Mouse (Mus musculus) heart, postnatal 36 days (tissue): ENCODE results near the gene P4ha1. TPM values are rescaled to one million over a fixed set of nuclear protein-coding genes. Genes with fewer than 3 reads are reported as not detected.
"Not testable (repeated sequence)": the region's sequence is repeated elsewhere in the genome, so short reads cannot be mapped to it uniquely, and the experiment has no call there.

Experiments
- DNase-seq, 2 experiments: peaks; one replicate each; pipeline ENCODE4 v3.0.0; 2021 to 2022
- intact Hi-C: fragments of 180-260 bp; cut with DNase I; formaldehyde crosslinking; loops from one replicate; pipeline ENCODE4 v1.15.1; 2025
- total RNA-seq, 2 experiments: library from RNA; stranded (reverse); gene quantifications; 2 replicates each; pipeline ENCODE4 v1.2.3; 2021

P4ha1 gene
- total RNA-seq, 2 experiments from 2014 or later, result 31.3 to 51.2 TPM

DNA sequence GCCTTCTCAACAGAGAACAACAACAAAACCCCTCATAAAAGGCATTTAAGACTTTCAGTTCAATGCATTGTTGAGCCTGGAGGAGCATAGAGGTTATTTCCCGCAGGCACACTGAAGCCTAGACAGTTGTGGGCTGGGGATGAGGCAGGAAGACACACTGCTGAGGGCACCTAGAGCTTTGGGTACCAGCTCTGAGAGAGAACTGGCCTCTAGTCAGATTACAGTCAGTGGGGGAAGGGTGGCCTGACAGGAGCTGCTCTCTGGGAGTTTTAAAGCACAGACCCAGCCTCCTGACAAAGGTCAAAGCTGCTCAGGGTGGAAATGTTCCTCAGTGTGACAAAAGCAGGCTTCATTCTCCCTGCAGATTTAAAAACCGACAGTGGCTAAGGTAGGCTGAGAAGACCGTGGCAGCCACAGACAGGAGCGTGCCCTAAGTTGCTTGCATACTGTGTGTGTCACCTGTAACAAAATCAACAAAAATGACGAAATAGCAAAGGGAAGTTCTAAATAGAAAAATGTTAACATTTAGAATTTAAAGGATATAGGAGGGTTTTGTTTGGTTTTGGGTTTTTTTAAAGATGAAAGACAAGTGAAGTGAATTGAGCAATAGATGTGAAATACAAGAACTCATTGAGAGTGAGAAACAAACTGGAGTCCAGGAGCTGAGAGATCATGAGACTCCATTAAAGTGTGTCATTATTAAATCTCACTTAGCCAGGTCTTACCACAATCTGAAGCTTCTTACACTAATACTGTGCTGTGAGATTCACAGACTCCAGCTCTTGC, 42.9 kb downstream of the P4ha1 start:
- intact Hi-C loops, result no loop called here

DNA sequence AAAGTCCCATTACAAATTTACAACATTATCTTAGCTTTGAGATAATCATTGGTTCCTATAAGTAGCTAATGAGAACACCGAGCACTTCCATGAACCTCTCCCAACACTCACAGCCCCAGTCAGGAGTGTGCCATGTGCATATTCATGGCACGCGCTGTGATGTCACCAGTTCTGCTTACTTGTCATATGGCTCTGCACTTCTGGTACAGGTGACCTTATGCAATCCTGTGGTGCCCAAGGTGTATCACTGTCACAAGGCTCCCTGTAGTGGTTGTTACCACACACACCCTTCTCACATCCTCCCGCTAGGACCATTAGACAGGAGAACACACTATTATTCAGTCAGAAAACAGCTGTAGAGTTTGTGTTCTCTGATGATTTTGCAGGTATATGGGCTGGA, 43.6 kb downstream of the P4ha1 start:
- no peak for DNase-seq
- intact Hi-C loops, result no loop called here

More for the DNA sequence above, 42.9 kb downstream of the P4ha1 start:
- DNase-seq, result no peak

DNA sequence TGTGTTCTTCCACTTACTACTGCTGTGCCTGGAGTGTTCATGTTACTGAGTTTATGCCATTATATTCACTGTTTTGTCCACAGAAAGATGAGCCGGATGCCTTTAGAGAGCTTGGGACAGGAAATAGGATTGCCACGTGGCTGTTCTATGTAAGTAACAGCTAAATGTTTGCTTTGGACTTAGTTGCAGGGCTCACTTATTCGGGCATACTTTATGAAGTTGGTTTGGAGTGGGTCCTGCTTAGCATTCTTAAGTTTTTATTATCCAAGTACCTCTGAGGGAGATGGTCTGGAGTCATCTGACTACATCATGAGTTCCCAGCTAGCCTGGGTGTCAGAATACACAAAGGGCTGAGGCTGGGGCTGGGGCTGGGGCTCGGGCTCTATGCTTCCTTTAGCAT, 44.1 kb downstream of the P4ha1 start:
- DNase-seq, result no peak
- intact Hi-C loops, result no loop called here

DNA sequence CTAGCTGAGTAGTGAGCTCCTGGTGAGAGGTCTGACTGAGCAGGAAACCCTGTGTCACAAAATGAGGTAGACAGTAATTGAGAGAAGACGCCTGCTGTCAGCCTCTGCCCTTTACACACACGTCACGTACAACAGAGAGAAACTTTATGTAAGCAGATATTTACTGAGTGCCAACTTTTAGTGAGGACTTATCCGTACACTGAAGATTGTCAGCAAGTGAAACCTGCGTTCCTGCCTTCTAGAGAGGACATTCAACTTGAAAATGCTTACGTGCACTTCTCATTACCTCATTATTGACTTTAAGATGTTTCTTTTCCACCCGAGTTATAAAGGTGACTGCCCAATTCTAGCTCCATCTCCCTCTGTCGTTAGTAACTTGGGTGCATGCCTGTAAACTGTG, 45.6 kb downstream of the P4ha1 start:
- intact Hi-C loops, result no loop called here
- no peak for DNase-seq

DNA sequence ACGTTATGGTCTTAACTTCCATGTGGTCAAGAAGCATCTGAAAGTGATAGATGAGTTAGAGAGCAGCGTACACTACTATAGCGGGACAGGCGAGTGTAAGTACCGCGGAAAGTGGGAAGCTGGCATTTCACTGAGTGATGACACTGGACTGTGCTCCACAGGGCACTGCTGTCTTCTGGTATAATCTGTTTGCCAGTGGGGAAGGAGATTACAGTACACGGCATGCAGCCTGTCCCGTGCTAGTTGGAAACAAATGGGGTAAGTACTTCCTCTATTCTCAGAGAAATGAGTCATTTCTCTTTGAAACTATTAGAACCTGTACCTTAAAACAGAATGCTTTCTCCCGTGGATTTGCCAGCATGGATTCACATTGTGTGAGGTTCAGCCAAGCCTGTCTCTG, 46.3 kb downstream of the P4ha1 start:
- intact Hi-C loops, result no loop called here
- DNase-seq, result no peak

DNA sequence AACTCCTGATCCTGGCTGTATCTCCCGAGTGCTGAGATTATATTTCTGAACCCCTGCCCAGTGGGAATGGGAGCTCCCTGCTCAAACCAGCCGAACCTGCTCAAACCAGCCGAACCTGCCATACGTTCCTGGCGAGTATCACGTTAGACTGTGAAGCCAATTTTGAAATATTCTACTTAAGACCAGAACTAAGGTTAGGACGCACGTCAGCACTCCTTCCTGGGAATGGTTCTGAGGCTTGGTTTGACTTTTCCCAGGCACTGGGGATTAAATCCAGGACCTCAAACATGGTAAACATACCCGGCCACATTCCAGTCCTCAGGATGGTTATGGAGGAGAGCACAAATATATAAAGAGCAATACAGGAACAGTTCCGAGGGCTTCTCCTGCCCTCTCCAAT, 54.8 kb downstream of the P4ha1 start:
- DNase-seq, result no peak
- intact Hi-C loops, result loop anchor here (5.0 kb wide), 1 partner anchor 489 kb away; no protein-coding TSS in a partner anchor

DNA sequence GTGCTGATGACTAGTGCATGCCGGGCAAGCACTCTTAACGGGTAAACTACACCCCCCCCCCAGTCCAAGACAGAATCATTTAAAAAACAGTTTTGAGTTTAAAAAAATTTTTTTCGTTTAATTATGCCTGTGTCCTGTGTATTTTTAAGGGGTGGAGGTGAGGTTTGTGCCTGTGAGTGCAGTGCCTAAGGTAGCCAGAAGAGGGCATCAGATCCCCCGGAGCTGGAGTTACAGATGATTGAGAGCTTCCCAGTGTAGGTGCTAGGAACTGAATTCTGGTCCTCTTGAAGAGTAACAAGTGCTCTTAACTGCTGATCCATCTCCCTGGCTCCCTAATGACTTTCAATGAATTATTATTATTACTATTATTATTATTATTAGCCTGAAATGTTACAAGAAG, 55.6 kb downstream of the P4ha1 start:
- intact Hi-C loops, result loop anchor here (5.0 kb wide), 1 partner anchor 489 kb away; no protein-coding TSS in a partner anchor

DNA sequence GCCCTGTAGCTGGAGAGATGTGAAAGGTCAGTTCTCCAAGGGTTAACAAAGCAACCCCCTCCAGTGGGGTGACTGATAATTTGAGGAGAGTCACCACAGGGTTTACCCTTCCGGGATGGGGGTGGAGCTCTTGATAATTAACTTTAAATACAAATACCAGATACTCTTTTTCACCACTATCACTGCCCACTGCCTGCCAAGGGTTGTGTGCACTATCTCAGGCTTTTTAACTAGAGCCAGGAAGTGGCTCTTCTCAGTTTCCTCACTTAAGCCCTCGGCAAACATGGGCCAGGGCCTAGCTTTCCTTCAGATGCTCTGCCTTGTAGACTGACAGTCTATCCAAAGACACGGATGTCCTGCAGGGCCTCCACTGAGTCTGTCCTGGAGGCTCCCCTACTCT, 56.8 kb downstream of the P4ha1 start:
- intact Hi-C loops, result loop anchor here (5.0 kb wide), 1 partner anchor 487 kb away; no protein-coding TSS in a partner anchor
- DNase-seq, result no peak

More for the DNA sequence above, 55.6 kb downstream of the P4ha1 start:
- no peak for DNase-seq

DNA sequence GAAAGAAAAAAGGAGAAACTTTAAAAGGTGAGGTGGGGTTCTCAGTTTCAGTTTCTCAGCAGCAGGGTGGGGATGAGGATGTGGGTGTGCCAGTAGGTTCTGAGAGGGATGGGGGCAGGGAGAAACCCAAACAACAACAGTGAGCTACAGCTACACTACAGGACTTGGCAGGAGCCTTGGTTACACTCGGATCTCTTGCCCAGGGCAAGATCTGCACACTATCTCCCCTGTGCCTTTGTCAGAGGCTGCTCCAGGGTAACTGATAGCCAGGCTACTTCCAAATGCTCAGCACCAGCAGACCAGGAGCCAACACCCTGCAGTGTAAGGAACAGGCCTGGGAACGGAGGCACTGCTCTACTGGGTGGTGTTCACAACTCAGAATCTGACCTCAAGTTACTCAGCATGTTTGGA, 57.3 kb downstream of the P4ha1 start:
- no peak for DNase-seq
- intact Hi-C loops, result no loop called here

DNA sequence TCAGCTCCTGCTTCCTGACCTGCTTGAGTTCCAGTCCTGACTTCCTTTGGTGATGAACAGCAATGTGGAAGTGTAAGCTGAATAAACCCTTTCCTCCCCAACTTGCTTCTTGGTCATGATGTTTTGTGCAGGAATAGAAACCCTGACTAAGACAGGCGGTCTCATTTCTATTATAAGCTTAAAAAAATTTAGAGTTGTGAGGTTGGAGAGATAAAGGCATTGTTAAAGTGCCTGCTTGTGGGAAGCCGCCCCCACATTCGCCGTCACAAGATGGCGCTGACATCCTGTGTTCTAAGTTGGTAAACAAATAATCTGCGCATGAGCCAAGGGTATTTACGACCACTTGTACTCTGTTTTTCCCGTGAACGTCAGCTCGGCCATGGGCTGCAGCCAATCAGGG, 58.5 kb downstream of the P4ha1 start:
- intact Hi-C loops, DNase-seq: not testable (repeated sequence)

DNA sequence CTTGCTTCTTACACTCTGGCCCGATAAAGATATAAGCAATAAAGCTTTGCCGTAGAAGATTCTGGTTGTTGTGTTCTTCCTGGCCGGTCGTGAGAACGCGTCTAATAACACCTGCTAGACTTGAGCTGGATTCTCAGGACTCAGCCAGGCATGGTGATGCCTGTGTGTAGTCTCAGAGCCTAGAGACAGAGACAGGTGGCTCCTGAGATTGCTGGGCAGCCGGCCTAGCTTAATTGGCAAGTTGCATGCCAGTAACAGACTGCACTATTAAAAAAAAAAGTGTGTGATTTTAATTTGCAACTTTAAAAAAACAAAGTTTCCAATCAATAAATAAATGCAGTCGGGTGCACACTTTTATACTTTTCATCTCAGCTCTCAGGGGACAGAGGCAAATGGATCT, 63.9 kb downstream of the P4ha1 start:
- DNase-seq, result no peak
- intact Hi-C loops, result no loop called here

DNA sequence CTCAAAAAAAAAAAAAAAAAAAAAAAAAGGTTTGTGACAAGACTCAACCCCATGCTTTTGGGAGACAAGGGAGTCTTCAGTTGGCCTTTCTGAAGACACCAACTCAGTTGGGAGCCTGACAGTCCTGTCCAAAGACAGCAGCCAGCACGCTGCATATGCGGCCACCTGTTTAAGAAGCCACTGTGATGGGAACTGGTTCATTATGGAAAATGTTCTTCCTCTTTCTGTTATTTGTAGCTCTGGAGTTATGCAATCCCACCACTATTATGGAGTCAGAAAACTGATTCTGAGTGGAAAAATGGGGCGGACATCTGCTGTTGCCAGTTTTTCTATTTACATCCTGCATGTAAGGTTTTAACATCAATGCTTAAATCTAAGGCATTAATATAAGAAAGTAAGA, 66.6 kb downstream of the P4ha1 start:
- DNase-seq, result no peak
- intact Hi-C loops, result no loop called here

DNA sequence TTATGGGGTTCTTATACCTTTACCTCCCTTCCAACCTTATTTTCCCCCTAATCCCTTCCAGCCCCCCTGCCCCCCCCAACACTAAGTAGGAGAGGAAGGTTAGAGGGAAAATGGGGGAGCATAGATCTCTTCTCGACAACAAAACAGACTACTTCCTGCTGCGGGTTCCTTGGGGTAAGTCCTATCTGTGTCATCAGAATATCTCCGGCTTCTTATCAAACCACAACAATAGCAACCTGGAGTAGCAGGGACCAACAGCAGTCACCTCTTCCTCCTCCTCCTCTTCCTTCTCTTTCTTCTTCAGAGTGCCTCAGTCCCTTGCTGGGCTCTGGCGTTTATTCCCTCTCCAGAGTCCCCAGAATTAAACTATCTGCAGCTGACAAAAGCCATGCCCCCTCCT, 68.8 kb downstream of the P4ha1 start:
- DNase-seq, result no peak
- intact Hi-C loops, result no loop called here

DNA sequence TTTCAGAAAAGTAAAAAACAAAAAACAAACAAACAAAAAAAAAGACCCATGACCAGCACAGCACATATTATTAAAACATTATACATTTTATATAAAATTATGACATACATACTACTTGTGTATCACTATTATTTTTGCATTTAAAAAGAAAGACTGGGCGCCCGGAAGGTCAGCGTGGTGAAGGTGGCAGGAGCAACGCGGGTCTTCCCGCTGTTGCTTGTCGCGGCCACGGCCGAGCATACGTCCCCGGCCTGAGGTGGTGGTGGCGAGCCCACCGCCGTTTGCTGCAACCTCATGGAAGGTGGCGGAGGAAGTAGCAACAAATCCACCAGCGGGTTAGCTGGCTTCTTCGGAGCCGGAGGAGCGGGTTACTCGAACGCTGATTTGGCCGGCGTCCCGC, 72.4 kb downstream of the P4ha1 start, which contains the start of gene Gm10273:
Gene Gm10273 (plus strand): TSS at position 172 of the 400 bp plus-strand sequence.
- intact Hi-C loops, result not testable (repeated sequence)

DNA sequence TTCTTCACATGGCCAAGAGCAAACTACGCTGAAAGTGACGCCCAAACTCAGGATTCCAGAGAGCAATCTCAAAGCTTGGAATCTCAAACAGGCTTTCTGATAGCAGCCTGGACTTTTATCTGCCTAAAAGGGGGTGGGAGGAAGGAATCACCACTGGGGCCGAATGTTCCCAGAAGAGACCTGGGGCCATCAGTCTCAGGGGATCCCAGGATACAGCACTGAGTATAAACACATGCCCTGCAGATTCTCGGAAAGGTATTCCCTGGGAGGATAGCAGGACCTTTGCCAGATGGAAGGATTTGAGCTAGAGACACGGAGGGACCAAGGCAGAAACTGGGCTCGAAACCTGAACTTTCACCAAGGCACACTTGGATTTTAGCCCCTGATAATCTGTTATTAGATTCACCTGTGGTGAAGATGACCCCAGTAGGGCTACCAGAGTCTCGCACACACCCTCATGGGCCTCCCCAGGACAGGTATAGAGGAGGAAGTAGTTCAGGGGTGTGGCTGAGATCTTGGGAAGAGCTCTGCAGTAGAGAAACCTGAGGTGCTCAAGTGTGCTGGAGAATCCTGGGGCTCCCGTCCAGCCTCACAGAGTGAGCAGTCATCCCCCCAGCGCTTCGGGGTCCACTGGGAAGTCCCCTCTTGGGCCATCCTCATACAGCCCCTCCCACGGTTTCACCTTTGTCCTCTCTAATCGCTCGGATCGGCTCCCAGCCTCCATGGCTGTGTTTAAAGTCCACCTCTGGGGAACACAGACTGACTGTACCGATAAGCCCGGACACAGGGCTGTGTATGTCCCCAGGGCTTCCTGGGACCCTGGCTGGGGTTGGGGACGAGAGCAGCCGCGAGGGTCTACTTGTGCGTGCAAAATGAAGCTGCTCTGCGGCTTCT, 80.0 kb downstream of the P4ha1 start, which contains the start of gene Pla2g12b:
Gene Pla2g12b (plus strand): TSS at position 762 of the 894 bp plus-strand sequence.
- intact Hi-C loops, result no loop called here
- DNase-seq, result no peak

More for the DNA sequence above, 72.4 kb downstream of the P4ha1 start, which contains the start of gene Gm10273:
- not testable (repeated sequence) for DNase-seq

DNA sequence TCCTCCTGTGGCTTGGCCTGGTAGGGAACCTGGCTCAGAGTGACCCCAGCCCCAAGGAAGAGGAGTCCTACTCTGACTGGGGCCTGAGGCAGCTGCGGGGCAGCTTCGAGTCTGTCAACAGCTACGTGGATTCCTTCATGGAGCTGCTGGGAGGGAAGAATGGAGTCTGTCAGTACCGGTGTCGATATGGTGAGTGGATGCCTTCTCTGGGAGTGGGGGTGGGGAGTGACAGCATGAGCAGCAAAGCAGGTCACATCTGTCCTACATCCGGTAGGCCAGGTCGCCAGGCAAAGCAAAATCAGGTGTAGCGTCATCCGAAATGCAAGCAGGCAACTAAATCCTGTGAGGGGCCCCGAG, 80.7 kb downstream of the P4ha1 start:
- DNase-seq, result no peak
- intact Hi-C loops, result no loop called here

DNA sequence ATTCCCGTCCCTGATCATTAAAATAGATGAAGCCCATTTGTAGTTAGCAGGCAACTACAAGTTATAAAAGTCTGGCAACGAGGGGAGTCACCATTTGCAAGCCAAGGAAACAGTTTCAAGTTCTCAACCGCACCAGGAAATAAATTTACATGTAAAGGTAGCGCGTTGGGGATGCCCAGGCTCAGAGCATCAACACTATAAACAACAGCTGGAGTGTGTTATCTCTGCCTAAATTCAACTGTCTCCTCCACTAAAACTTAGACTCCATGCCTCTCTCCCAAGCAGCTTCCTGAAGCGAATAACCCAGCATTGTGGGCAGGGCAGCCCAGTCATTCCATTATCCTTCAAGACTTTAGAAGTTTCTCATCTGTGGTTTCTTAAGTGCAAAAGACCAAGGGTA, 85.4 kb downstream of the P4ha1 start:
- intact Hi-C loops, result no loop called here
- no peak for DNase-seq

DNA sequence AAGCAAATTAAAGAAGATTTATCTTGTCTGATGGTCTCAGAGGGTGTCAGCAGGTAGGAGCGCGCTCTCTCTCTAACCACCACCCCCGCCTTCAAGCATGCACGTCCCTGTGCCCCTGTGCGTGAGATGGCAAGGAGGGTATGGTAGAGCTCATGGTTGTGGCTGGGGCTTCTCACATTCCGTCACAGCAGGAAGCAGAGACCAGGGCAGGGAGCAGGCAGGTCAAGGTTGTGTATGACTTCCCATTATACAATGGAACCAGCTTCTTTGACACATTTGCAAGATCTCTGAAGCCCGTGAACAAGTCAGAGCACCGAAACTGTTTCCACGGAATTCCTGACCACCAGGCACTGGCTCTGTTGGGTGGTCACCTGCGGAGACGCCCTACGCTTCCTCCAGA, 87.2 kb downstream of the P4ha1 start:
- no peak for DNase-seq
- intact Hi-C loops, result no loop called here

DNA sequence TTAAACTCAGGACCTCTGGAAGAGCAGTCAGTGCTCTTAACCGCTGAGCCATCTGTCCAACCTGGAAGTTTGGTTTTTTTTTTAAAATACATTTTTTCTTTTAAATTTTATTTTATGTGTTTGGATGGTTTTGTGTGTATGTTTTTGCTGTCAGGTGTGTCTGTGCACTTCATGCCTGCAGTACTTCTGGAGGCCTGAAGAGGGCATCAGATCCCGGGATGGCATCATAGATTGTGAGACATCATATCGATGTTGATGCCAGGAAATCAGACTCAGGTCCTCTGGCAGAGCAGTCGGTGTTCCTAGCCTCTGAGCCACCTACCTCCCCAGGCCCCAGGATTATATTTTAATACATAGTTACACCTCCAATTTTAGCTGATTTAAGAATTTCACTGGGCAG, 90.6 kb downstream of the P4ha1 start:
- no peak for DNase-seq
- intact Hi-C loops, result no loop called here

DNA sequence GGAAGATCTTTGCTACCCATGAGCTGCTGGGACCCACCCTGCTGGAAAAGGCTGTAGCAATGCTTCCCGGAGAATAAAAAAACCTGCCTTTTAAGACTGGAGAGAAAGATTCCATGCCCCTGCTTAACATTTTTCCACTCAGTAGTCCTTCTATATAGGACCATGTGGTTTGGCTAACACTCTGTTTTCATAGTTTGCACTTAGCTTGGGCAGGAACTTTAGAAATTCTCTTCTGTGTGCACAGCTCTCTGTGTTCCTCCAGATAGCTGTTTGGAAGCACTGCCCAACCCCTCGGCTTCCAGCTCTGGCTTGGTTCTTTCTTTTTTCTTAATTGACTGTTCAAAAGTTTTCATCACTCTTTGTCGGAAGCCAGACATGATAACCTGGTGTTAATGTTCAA, 93.5 kb downstream of the P4ha1 start:
- no peak for DNase-seq

DNA sequence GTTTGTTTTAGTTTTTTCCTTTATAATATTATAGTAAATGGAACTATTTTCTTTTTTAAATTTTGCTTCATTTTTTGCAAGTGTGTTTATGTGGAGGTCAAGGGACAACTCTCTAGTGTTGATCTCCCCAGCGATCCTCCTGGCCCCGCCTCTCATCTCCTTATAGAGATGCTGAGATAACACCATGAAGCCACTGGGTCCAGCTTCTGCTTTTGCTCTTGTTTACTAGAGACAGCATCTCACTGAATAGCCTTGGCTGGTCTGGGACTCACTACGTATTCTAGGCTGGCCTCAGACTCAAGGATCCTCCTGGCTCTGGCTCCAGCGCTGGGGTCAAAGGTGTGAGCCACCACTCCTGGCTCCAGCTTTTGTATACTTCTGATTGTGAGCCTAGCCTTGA, 96.4 kb downstream of the P4ha1 start:
- DNase-seq, result no peak
- intact Hi-C loops, result no loop called here

More for the DNA sequence above, 93.5 kb downstream of the P4ha1 start:
- intact Hi-C loops, result no loop called here
